Mouse (Mus musculus) heart, adult 2 months (tissue): ENCODE measurements at regions not wholly inside any gene's neighbourhood (a gene's known extent, or its start where the extent isn't known, plus 50 kb on each side); places are given as distances from the start of the nearest gene placed in this dataset.

Source experiments
- DNase-seq, 2 experiments: peaks; one replicate each; pipeline ENCODE4 v3.0.0; 2021
- H3K27ac ChIP-seq: fragments of 200-600 bp; 2 replicates; pipeline ENCODE4 v1.8.1; 2022
- H3K27me3 ChIP-seq: fragments of 200-500 bp; 2 replicates; pipeline ENCODE4 v1.6.1; 2012; ENCODE audit warnings: mild to moderate bottlenecking, low read length, inconsistent platforms, mixed read lengths; ENCODE audit not compliant: control insufficient read depth, insufficient read depth
- H3K36me3 ChIP-seq: fragments of 200-500 bp; 2 replicates; pipeline ENCODE4 v1.6.1; 2012; ENCODE audit warnings: low read length, inconsistent platforms; ENCODE audit not compliant: control insufficient read depth, insufficient read depth
- H3K4me1 ChIP-seq: fragments of 200-500 bp; 2 replicates; pipeline ENCODE4 v1.6.1; 2011; ENCODE audit warnings: low read length; ENCODE audit not compliant: control insufficient read depth, insufficient read depth
- H3K4me3 ChIP-seq: fragments of 200-600 bp; 2 replicates; pipeline ENCODE4 v1.8.1; 2022
- H3K79me2 ChIP-seq: fragments of 200-500 bp; replicated peaks from 2 replicates; pipeline ENCODE4 v1.6.1; 2012; ENCODE audit warnings: mild to moderate bottlenecking, inconsistent platforms, low read length, moderate library complexity, mixed read lengths; ENCODE audit not compliant: control insufficient read depth, insufficient read depth
- H3K9ac ChIP-seq: fragments of 200-500 bp; 2 replicates; pipeline ENCODE4 v1.6.1; 2012; ENCODE audit warnings: low read depth, mild to moderate bottlenecking, control low read depth, inconsistent platforms, low read length, mixed read lengths
- CTCF ChIP-seq: fragments of 200-600 bp; IDR thresholded peaks from 2 replicates; pipeline ENCODE4 v1.8.1; 2022; ENCODE audit warnings: antibody characterized with exemption, mild to moderate bottlenecking, moderate library complexity
- EP300 ChIP-seq: fragments of 200-500 bp; IDR thresholded peaks from 2 replicates; pipeline ENCODE4 v1.6.1; 2011; ENCODE audit warnings: low read depth, low read length, control low read depth; ENCODE audit not compliant: insufficient read depth
- POLR2A ChIP-seq: fragments of 200-500 bp; IDR thresholded peaks from 2 replicates; pipeline ENCODE4 v1.6.1; 2011; ENCODE audit warnings: mild to moderate bottlenecking, low read depth, low read length, control low read depth; ENCODE audit not compliant: insufficient read depth
- WGBS: fragments of 180-500 bp; shearing (Covaris S2); methylation state at CpG from one replicate; pipeline ENCODE4 v1.1.7; 2018; 5-methylcytosine and 5-hydroxymethylcytosine counted together
- intact Hi-C: fragments of 180-260 bp; cut with DNase I; formaldehyde crosslinking; loops from one replicate; pipeline ENCODE4 v1.15.1; 2025

DNA sequence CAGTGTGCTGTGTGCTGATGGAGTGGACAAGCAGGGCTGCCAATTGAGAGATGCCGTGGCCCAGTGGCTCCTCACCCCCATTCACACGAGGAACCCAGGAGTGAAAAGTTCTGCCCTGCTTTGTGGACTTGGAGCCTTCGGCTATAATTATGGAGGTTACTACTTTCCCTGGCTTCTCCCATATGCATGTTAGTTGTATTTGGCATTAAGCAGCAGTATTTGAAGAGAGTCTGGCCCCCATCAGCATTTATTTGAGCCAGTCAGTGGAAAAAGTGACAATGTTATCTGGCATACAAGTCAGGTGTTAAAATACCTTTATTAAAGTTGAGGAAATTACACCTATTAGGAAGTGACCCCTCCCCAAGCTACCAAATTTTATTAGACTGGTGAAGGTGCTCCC, 196.1 kb upstream of the Mef2c start:
- Histone ChIP-seq H3K9ac (no peak overlapping the region), H3K36me3 (no peaks in the 10 kb centered on the region), H3K4me1 (no peaks in the 10 kb centered on the region), H3K27ac (no peak overlapping the region), H3K79me2 (no peaks in the 10 kb centered on the region), H3K4me3 (no peak overlapping the region), H3K27me3 (no peaks in the 10 kb centered on the region)
- TF ChIP-seq POLR2A: no peak
- TF ChIP-seq CTCF: no peak
- no peak for TF ChIP-seq EP300
- 80% methylated on average over 3 of the region's 3 CpGs for WGBS
- DNase-seq: no peak
- intact Hi-C loops: no loop called here

DNA sequence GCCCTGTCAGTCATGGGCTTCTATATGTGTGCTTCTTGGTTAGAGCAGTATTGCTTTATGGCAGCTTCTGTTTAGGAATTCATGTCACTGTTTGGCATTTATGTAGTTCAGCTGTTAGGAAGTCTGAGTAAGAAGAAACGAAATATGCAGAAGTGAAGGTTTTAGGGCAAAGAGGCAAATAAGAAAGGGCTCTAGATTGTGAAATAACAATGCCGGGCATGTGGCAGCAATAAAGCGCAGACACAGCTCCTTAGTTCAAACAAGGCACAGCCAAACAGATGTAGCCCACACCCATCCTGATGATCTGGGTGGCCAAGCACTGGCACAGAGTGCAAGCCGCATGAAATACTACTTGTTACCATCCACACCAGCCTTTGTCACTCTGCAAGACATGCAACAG, 175.3 kb upstream of the Mef2c start:
- H3K27me3 ChIP-seq: no peaks in the 10 kb centered on the region
- no peak overlapping the region for H3K4me3 ChIP-seq
- intact Hi-C loops: no loop called here
- H3K36me3 ChIP-seq: no peaks in the 10 kb centered on the region
- no peaks in the 10 kb centered on the region for H3K79me2 ChIP-seq
- H3K4me1 ChIP-seq: no peaks in the 10 kb centered on the region
- TF ChIP-seq CTCF (no peak), POLR2A (no peak), EP300 (no peak)
- WGBS: 75% methylated on average over 4 of the region's 4 CpGs
- DNase-seq: no peak
- no peak overlapping the region for H3K27ac ChIP-seq
- no peak overlapping the region for H3K9ac ChIP-seq

DNA sequence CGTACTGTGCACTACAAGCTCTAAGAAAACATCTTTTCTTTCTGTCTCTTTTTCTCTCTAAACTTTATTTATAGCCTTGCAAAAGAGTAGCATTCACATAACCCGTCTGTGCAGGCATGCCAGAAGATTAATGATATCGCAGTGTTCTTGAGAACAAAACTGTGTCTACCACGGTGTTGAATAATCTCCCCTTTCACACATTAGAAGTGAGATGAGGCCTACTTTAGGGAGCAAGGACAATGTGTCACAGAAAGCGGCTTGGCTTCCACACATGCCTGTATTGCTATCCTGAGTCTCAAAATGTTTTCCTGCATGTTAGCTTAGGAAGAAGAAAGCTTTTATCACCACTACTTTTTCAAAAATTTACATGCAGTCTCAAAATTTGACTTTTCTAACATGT, 170.1 kb upstream of the Mef2c start:
- H3K36me3 ChIP-seq: no peaks in the 10 kb centered on the region
- no peaks in the 10 kb centered on the region for H3K79me2 ChIP-seq
- intact Hi-C loops: no loop called here
- no peak overlapping the region for H3K27ac ChIP-seq
- no peak overlapping the region for H3K9ac ChIP-seq
- H3K27me3 ChIP-seq: no peaks in the 10 kb centered on the region
- DNase-seq: no peak
- H3K4me1 ChIP-seq: no peaks in the 10 kb centered on the region
- H3K4me3 ChIP-seq: no peak overlapping the region
- TF ChIP-seq CTCF: no peak
- no peak for TF ChIP-seq POLR2A
- no peak for TF ChIP-seq EP300
- WGBS: 47% methylated on average over 5 of the region's 5 CpGs

DNA sequence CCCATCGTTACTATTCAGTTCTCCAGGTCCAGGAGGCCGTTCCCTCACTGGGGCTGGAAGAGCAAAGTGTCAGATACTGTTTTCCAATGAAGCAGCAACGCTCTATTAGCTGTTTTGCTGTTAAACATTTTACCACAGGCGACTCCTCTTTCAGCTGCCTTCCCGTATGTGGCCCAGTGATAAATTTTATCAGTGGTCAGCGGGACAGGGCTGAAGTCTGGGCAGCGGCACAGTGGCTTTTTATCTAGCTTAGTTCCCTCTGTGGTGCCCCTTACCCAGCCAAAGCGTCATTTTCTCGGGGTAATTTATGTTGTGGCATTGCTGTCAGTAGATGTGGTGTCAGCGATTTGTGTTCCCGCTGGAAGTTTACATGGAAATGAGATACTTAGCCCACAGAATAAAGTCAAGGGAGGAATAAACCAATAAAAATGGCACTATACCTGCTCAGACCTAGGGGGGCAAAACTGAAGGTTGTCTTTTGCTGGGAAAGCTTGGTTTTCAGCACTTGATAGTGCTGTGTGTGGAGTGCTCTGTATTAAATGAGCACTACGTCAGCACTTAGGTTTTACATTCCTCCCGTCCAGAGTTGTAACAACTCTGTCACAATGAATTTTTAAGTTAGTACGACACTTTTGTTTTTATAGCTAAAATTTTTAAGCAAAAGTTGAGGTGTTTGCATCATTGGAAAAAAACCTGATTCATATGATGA, 159.1 kb upstream of the Mef2c start:
- H3K27ac ChIP-seq: no peak overlapping the region
- H3K4me1 ChIP-seq: no peaks in the 10 kb centered on the region
- WGBS: 47% methylated on average over 14 of the region's 14 CpGs
- intact Hi-C loops: no loop called here
- no peak overlapping the region for H3K4me3 ChIP-seq
- H3K36me3 ChIP-seq: no peaks in the 10 kb centered on the region
- TF ChIP-seq EP300 (no peak), CTCF (no peak), POLR2A (no peak)
- no peaks in the 10 kb centered on the region for H3K27me3 ChIP-seq
- H3K9ac ChIP-seq: no peak overlapping the region
- no peaks in the 10 kb centered on the region for H3K79me2 ChIP-seq
- no peak for DNase-seq

DNA sequence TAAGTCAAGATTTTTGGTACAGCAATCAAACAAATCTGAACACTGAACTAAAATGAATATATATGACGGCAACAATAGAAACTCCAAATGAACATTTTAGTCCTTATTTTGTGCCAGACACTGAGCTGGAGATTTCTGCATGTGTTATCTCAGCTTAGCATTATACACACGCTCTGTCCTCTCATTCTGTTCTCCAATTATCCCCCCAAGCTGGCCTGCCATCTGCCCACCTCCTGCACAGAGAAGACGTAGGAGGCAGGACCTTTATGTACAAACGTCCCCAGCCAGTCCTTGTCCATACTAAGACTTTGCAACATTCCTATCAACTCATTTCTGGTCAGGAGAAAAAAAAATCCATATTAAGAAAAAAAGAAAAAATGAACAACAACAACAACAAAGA, 148.5 kb upstream of the Mef2c start:
- intact Hi-C loops: no loop called here
- Histone ChIP-seq H3K4me3 (no peak overlapping the region), H3K27me3 (no peaks in the 10 kb centered on the region), H3K79me2 (no peaks in the 10 kb centered on the region), H3K4me1 (no peaks in the 10 kb centered on the region), H3K9ac (no peak overlapping the region), H3K36me3 (no peaks in the 10 kb centered on the region), H3K27ac (no peak overlapping the region)
- TF ChIP-seq POLR2A (no peak), EP300 (no peak), CTCF (no peak)
- DNase-seq: no peak
- WGBS: 85% methylated on average over 4 of the region's 4 CpGs

DNA sequence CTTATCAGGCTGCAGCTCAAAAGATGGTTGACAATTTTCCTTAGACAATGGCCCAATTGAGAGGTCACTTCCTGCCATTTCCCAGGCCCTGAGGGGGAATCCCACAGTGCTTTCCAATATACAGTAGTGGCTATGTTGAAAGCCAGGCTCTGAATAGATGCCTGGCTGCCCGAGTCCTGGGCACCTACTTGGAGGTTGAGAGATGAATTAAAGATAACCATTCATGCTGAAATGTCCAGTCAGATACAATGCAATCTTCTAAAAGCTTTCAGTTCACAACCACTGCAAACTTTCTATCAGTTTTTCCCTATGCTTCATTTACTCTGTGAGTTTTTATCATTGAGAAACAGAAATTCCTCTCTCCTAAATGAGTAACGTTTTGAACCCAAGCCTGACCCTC, 143.3 kb upstream of the Mef2c start:
- no peak for TF ChIP-seq CTCF
- no peak for TF ChIP-seq POLR2A
- 24% methylated on average over 2 of the region's 2 CpGs for WGBS
- Histone ChIP-seq H3K79me2 (no peaks in the 10 kb centered on the region), H3K9ac (no peak overlapping the region), H3K4me3 (no peak overlapping the region), H3K4me1 (no peaks in the 10 kb centered on the region), H3K27ac (no peak overlapping the region), H3K36me3 (no peaks in the 10 kb centered on the region), H3K27me3 (no peaks in the 10 kb centered on the region)
- no peak for DNase-seq
- intact Hi-C loops: no loop called here
